Mouse (Mus musculus): ENCODE data around the gene 1700084M14Rik. TPM values are rescaled to one million over a fixed set of nuclear protein-coding genes. Genes with fewer than 3 reads are reported as not detected.

Gene 1700084M14Rik
- not detected in 4 replicates for total RNA-seq (2023; ENCODE audit: inconsistent age)

GRCm38 (mm10) chrX:91575811-91576210, at the start of gene 1700084M14Rik:
TSS of gene 1700084M14Rik (minus strand) at chrX:91575911.

Other genes starting within 250 kb of the 1700084M14Rik start
- not detected in 4 replicates for gene Mageb2, start 244.2 kb downstream of the 1700084M14Rik start, total RNA-seq (2023; ENCODE audit: inconsistent age)
- gene Gm5072, start 183.4 kb downstream of the 1700084M14Rik start, total RNA-seq (2023; ENCODE audit: inconsistent age), result not detected in 4 replicates
- gene Gm8914, start 95.8 kb downstream of the 1700084M14Rik start, total RNA-seq (2023; ENCODE audit: inconsistent age), result not detected in 4 replicates
- not detected in 4 replicates for gene Gm14781, start 56.3 kb upstream of the 1700084M14Rik start, total RNA-seq (2023; ENCODE audit: inconsistent age)
- gene Mageb5, start 207.1 kb upstream of the 1700084M14Rik start, total RNA-seq (2023; ENCODE audit: inconsistent age), result not detected in 4 replicates

Measured in B cell, adult (primary cell).